10 mouse cellular contexts compared by ENCODE assay signal in the genomic region with DNA sequence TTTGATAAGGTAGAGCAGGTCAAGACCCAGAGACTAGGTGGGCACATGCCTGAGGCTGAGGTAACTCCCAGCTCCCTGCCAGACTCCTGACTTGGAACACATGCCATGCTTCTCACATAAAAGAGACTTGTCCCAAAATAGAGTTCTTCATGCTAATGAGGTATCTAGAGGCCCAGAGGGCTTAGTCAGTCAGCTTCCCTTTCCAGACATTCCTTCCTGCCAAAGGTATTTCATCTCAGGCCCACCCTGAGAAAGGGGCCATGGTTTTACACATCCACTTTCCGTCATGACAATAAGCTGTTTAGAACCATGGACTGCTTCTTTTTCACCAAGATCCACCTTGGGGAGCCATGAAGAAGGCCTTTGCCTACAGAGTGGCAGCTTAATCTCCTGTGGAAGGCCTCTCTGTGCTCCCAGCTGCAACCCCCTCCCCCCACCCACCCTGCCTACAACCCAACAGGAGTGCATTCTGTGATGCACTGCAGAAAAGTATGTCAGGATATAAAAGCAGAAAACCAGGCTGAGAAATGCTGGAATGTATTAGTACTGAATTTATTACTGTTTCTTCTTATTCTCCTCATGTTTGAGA.
DNase-seq lines count a peak whose midpoint lies in the region; ATAC-seq and TF ChIP-seq lines count a peak whose summit lies in the region.
"Had no signal": no experiment of that assay in that cellular context is flagged by ENCODE, and none has a peak within 500 bp of the region (broad histone marks: within the 10 kb centered on the region; RNA-seq: fewer than 3 reads in every experiment).

No protein-coding gene starts in this region.

- no peak for TF ChIP-seq POLR2A in kidney, adult 2 months (IDR thresholded peaks at IDR 0.05; ENCODE audit: low read depth, low read length)

- H3K9me3 ChIP-seq in heart, embryonic 14.5 days (ENCODE audit: control insufficient read depth, low read length), result no peaks in the 10 kb centered on the region
- H3K9me3 ChIP-seq in hindbrain, embryonic 11.5 days (ENCODE audit: control insufficient read depth, low read length), result no peaks in the 10 kb centered on the region
- no peaks in the 10 kb centered on the region for H3K9me3 ChIP-seq in midbrain, embryonic 14.5 days (ENCODE audit: control insufficient read depth, low read length)

- no peaks in the 10 kb centered on the region for H3K27me3 ChIP-seq in heart, embryonic 14.5 days (ENCODE audit: control insufficient read depth, insufficient read depth, low read length)
- H3K27me3 ChIP-seq in hindbrain, embryonic 11.5 days (ENCODE audit: control insufficient read depth, insufficient read depth, low read length), result no peaks in the 10 kb centered on the region
- H3K27me3 ChIP-seq in midbrain, embryonic 14.5 days (ENCODE audit: control insufficient read depth, insufficient read depth, low read length), result no peaks in the 10 kb centered on the region
- H3K27me3 ChIP-seq in kidney, adult 2 months (replicated peaks; ENCODE audit: control insufficient read depth, insufficient read depth, low read length), result no peaks in the 10 kb centered on the region

- H3K4me2 ChIP-seq in heart, embryonic 14.5 days (ENCODE audit: low read length), result 0 out of 2 replicates have a peak overlapping the region, but pooled peaks have one; percentile 12
- H3K4me2 ChIP-seq in hindbrain, embryonic 11.5 days (replicated peaks; ENCODE audit: low read depth, low read length), result no peak overlapping the region
- H3K4me2 ChIP-seq in midbrain, embryonic 14.5 days (ENCODE audit: low read length), result no peak overlapping the region; the same call in 1 of the 2 replicates

- peak overlapping the region; percentile 70 to 80 for H3K27ac ChIP-seq in heart, embryonic 14.5 days (replicated peaks in 1 of 2; ENCODE audit: control insufficient read depth in 1 of 2, insufficient read depth in 1 of 2, low read depth in 2 of 2, low read length in 2 of 2)
- H3K27ac ChIP-seq in hindbrain, embryonic 11.5 days (ENCODE audit: low read depth, low read length), result no peak overlapping the region
- H3K27ac ChIP-seq in midbrain, embryonic 14.5 days (replicated peaks; ENCODE audit: low read depth, low read length), result peak overlapping the region; percentile 74
- H3K27ac ChIP-seq in kidney, adult 2 months (ENCODE audit: insufficient read depth, low read depth, low read length), result no peak overlapping the region
- H3K27ac ChIP-seq: gastrocnemius, adult 2 months had no signal

- peaks cover 5 to 17% of the 10 kb centered on the region in 2 experiments for H3K4me1 ChIP-seq in heart, embryonic 14.5 days (ENCODE audit: control insufficient read depth in 2 of 2, insufficient read depth in 2 of 2, low read length in 2 of 2)
- H3K4me1 ChIP-seq in hindbrain, embryonic 11.5 days (replicated peaks; ENCODE audit: control insufficient read depth, insufficient read depth, low read length), result no peaks in the 10 kb centered on the region
- peaks cover 10% of the 10 kb centered on the region for H3K4me1 ChIP-seq in midbrain, embryonic 14.5 days (ENCODE audit: control insufficient read depth, insufficient read depth, low read length)
- H3K4me1 ChIP-seq in kidney, adult 2 months (ENCODE audit: control insufficient read depth, insufficient read depth, low read length), result no peaks in the 10 kb centered on the region

- no peak overlapping the region for H3K4me3 ChIP-seq in heart, embryonic 14.5 days (ENCODE audit: control insufficient read depth in 1 of 2, insufficient read depth in 1 of 2, low read depth in 1 of 2, low read length in 2 of 2)
- no peak overlapping the region for H3K4me3 ChIP-seq in hindbrain, embryonic 11.5 days (ENCODE audit: low read depth, low read length)
- H3K4me3 ChIP-seq in midbrain, embryonic 14.5 days (replicated peaks; ENCODE audit: low read depth, low read length), result no peak overlapping the region
- no peak overlapping the region for H3K4me3 ChIP-seq in kidney, adult 2 months (ENCODE audit: insufficient read depth, low read depth, low read length)
- H3K4me3 ChIP-seq: gastrocnemius, adult 2 months had no signal

- DNase-seq in heart, postnatal 4 days, result no peak
- DNase-seq in embryo, embryonic 9.5 days (ENCODE audit: extremely low spot score), result peak; percentile 18
- peak; percentile 4 for DNase-seq in hindbrain, embryonic 11.5 days (ENCODE audit: low spot score)
- peak; percentile 32 for DNase-seq in midbrain, embryonic 14.5 days
- no peak for DNase-seq in adrenal gland, postnatal 36 days
- DNase-seq in kidney, adult 2 months, result no peak
- DNase-seq in gastrocnemius, postnatal 14 days, result no peak
- DNase-seq: cerebellum, postnatal 36 days; gastrocnemius, adult 2 months had no signal

- no peak for ATAC-seq in heart, embryonic 14.5 days (ENCODE audit: insufficient number of reproducible peaks, insufficient read depth, low FRiP score, low read depth)
- ATAC-seq in hindbrain, embryonic 11.5 days (ENCODE audit: low FRiP score), result no peak
- ATAC-seq in midbrain, embryonic 14.5 days (ENCODE audit: low FRiP score, low TSS enrichment), result peak; percentile 34; the same call in 1 of the 2 replicates

- no peak for TF ChIP-seq CTCF in kidney, adult 2 months (conservative IDR thresholded peaks at IDR 0.05; ENCODE audit: insufficient read depth, insufficient read length, low read depth, low read length)

- 24% methylated on average over 1 of the region's 1 CpGs for WGBS in heart, embryonic 14.5 days
- 54% methylated on average over 1 of the region's 1 CpGs for WGBS in hindbrain, embryonic 11.5 days
- 16% methylated on average over 1 of the region's 1 CpGs for WGBS in midbrain, embryonic 14.5 days
- WGBS in kidney, adult 2 months, result 97% methylated on average over 1 of the region's 1 CpGs

- no peak overlapping the region for H3K9ac ChIP-seq in heart, embryonic 14.5 days (ENCODE audit: low read length)
- no peak overlapping the region for H3K9ac ChIP-seq in hindbrain, embryonic 11.5 days (ENCODE audit: low read depth, low read length)
- H3K9ac ChIP-seq in midbrain, embryonic 14.5 days (replicated peaks; ENCODE audit: low read length), result no peak overlapping the region

- H3K36me3 ChIP-seq in heart, embryonic 14.5 days (ENCODE audit: control insufficient read depth, insufficient read depth, low read length), result no peaks in the 10 kb centered on the region
- H3K36me3 ChIP-seq in hindbrain, embryonic 11.5 days (ENCODE audit: control insufficient read depth, insufficient read depth, low read length), result no peaks in the 10 kb centered on the region
- H3K36me3 ChIP-seq in midbrain, embryonic 14.5 days (ENCODE audit: control insufficient read depth, insufficient read depth, low read length), result no peaks in the 10 kb centered on the region
- no peaks in the 10 kb centered on the region for H3K36me3 ChIP-seq in kidney, adult 2 months (ENCODE audit: control insufficient read depth, insufficient read depth, low read length)

- intact Hi-C loops in gastrocnemius, postnatal 14 days (cut with DNase I; ENCODE audit: low total_unique reads), result no loop called here

Comparison
In these comparisons a context has a peak if more than half of its experiments do, and no peak if none do; other contexts are left out.
1. H3K27ac ChIP-seq: peak in heart, embryonic 14.5 days (2 of 2) and midbrain, embryonic 14.5 days (single experiment); none in hindbrain, embryonic 11.5 days (single experiment) and kidney, adult 2 months (single experiment).
2. DNase-seq: peak in embryo, embryonic 9.5 days (single experiment), hindbrain, embryonic 11.5 days (single experiment) and midbrain, embryonic 14.5 days (single experiment); none in heart, postnatal 4 days (single experiment), adrenal gland, postnatal 36 days (0 of 2), kidney, adult 2 months (single experiment) and gastrocnemius, postnatal 14 days (single experiment).